Mouse (Mus musculus): ENCODE results near the gene Ccdc97.

Gene Ccdc97

DNA sequence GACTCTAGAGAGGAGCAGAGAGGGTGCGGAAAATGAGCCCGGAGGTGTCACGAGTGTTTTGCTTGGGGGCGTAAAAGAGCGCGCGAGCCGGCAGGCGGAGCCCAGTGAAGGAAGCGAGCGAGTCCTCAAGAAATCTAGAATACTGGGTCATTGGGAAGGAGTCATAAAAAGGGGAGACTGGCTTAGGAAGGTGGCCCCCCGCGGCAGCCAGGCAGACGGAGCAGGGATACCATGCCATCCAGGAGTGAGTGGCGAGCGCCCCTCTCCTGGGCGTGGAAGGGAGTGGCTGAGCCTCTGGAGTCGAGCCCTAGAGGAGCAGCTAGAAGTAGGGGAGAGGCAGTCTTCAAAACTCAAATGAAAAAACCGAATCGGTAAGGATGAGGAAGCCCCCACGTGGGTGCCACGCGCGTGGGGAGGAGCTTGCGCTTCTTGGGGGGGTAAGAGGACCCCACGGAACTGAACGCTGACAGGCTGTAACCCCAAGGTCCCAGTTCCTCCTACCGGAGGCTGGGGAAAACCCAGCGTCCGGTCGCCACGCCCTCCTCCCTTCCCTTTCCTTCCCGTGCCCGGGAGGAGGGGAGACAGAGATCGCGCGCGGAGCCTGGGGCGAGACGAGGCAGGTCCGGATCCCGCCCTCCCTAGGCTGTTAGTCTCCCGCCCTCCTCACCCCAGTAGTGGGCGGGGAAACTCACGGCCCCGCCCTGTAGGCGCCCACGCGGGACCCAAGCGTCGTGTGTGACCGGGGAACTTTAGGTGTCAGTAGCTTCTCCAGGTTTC, 29.9 kb downstream of the Ccdc97 start:
- no peak for DNase-seq (ENCODE audit: low read depth, low spot score)

GRCm38 (mm10) chr7:25687811-25688401, 31.0 kb downstream of the Ccdc97 start:
- no peak for DNase-seq (ENCODE audit: low read depth, low spot score)

- DNase-seq (ENCODE audit: low read depth, low spot score): no peak
Measured at GRCm38 (mm10) chr7:25686680-25687531, 32.0 kb downstream of the Ccdc97 start, which contains the start of gene Tgfb1. Gene Tgfb1 (plus strand): TSS chr7:25687002.

DNA sequence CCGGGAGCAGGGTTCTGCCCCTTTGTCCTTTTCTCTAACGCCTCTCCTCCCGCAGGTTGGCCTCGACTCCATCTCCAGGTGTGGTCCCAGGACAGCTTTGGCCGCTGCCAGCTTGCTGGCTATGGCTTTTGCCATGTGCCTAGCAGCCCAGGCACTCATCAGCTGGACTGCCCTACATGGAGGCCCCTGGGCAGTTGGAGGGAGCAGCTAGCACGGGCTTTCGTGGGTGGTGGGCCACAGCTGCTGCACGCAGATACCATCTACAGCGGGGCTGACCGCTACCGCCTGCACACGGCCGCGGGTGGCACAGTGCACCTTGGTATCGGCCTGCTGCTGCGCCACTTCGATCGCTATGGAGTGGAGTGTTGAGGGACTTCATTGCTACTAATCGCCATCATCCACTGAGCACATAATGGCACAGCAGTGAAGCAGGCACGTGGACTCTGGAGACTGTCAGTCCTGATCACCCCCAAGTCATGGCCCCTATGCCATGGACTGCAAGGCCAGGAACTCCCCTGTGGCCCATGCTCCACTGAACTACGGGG, 32.9 kb downstream of the Ccdc97 start:
- no peak for DNase-seq (ENCODE audit: low read depth, low spot score)

DNA sequence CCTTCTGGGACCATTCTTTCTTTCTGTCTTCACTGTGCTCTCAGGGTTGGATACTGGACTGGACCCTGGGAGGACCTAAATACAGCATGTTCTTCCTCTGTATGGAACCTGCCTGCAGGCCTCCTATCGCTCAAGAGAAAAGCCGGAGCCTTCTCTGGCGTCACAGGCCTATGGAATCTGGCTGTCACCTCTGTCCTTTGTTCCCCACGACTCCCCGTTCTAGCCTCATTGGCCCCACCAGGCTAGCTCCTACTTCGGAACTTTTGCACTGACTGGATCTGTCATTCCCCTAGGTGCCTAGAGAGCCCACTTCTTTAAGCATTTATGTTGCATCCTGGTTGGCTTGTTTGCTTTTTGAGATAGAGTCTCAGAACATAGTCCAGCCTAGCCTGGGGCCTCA, 34.2 kb downstream of the Ccdc97 start:
- no peak for DNase-seq (ENCODE audit: low read depth, low spot score)

DNA sequence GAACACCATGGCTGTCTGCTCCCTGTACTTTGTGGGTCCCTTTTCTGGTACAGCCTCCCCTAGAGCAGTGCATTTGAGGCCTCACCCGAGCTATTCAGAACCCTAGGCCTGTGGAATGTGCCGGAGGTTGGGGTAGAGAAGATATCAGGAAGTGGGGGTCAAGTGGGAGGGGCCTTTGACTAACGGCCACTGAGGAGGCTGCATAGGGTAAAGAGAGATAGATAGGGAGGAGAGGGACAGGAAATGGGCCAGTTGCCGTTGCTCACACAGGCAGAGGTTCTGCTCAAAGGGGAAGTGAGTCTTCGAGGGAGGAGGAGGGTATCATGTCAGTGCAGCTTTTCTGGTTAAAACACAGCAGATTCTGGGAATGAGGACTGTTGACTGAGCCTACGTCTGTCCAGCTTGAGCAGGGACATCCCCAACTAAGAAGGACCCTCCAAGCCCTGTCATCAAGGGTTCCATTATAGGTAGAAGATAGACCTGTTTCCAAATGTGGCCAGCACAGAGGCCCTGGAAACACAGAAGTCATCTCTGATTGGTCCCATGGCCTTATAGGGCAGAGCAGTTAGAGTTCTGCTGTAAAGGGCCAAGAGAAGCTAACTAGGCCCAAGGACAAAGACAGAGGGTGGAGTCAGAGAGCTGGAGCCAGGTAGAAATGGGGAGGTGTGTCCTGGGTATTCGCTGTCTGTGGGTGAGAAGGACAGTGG, 35.3 kb downstream of the Ccdc97 start:
- DNase-seq (ENCODE audit: low read depth, low spot score): no peak

DNA sequence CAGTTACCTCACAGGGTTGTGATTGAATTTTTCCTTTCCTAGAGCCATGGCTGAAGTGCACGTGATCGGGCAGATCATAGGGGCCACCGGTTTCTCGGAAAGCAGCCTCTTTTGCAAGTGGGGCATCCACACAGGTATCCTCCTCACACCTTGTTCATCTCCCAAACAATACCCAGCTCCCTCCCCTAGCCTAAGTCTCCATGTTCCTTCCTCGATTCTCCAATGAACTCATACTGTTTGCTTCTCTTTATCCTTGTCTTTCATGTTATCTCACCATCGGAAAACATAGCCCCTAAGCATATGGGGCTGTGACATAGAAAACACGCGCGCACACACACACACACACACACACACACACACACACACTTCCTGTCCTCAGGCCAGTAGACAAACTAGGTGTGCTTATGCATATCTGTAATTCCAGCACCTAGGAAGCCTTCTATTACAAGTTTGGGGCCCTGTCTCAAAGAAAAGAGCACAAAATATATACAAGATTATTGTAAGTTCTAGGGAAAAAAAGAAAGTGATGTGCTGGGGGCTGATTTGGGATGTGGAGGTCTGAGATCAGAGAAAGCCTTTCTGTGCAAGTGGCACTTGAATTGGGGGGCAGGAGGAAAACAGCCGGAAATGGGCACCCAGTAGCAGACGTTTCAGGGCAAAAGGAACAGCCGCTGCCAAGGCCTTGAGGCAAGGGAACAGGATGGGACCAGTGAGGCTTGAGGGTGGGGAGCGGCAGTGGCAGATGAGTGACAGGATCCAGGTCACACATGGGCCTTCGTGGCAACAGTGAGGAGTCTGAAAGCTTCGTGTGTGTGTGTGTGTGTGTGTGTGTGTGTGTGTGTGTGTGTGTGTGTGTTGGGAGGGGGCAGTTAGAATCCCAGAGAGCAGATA, 37.3 kb downstream of the Ccdc97 start:
- DNase-seq (ENCODE audit: low read depth, low spot score): no peak

- peak; percentile 90 for DNase-seq (ENCODE audit: low read depth, low spot score)
Measured at GRCm38 (mm10) chr7:25680514-25681258, 38.2 kb downstream of the Ccdc97 start, which contains the start of gene B9d2. Gene B9d2 (plus strand): TSS chr7:25680780.

DNA sequence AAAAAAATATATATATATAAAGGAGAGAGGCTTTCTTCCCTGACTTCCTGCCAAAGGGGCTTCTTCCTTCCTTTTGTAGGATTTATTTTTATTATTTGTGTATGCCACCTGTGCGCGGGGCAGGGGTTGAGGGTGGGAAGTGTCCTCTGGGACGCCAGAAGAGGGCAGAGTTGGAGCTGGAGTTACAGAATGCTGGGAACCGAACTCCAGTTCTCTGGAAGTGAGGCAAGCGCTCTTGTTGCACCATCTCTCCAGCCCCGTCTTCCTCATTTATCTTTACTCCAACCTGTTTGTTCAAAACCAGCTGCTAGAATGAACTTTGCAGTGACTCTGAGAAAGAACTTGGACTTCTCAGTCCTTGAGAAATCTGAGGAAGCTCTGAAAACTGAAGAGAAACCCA, 38.9 kb downstream of the Ccdc97 start:
- no peak for DNase-seq (ENCODE audit: low read depth, low spot score)

DNA sequence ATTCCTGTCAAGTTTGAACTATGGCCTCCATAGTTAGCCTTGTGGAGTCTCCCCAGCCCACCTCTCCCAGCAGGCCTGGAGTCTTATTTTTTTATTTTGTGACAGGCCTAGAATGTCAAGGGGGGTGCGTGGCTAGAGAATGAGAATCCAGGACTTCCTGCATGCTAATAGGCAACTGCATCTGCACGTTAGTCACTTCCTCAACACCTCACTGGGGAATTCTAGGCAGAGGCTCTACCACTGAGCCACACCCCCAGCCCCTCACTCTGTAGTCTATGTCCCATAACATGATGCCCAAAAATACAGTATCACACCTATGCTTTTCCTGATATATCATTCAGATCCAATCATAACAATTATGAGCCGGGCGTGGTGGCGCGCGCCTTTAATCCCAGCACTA, 41.9 kb downstream of the Ccdc97 start:
- DNase-seq (ENCODE audit: low read depth, low spot score): no peak

GRCm38 (mm10) chr7:25676085-25676781, 42.7 kb downstream of the Ccdc97 start:
- peak; percentile 51 for DNase-seq (ENCODE audit: low read depth, low spot score)

GRCm38 (mm10) chr7:25675405-25675804, 43.5 kb downstream of the Ccdc97 start:
- DNase-seq (ENCODE audit: low read depth, low spot score): no peak

- no peak for DNase-seq (ENCODE audit: low read depth, low spot score)
Measured at GRCm38 (mm10) chr7:25674719-25675300, 44.1 kb downstream of the Ccdc97 start, which contains the start of gene Tmem91. Gene Tmem91 (minus strand): TSS chr7:25675166.

GRCm38 (mm10) chr7:25674297-25674696, 44.6 kb downstream of the Ccdc97 start:
- DNase-seq (ENCODE audit: low read depth, low spot score): no peak

DNA sequence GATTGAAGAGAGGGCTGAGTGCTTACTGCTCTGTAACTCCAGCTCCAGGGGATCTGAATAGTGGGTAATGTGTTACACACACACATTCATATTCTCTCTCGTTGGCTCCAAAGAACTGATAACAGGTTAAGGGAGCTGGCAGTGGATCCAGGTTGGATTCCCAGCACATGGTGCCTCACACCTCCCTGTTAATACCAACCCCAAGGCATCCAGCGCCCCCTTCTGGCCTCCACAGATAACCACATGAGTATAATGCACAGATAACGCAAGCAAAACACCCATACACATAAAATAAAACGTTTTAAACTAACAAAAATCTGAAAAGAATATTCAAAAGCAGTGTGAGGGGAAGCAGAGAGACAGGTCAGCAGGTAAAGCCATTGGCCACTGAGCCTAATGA, 46.4 kb downstream of the Ccdc97 start:
- DNase-seq (ENCODE audit: low read depth, low spot score): no peak

DNA sequence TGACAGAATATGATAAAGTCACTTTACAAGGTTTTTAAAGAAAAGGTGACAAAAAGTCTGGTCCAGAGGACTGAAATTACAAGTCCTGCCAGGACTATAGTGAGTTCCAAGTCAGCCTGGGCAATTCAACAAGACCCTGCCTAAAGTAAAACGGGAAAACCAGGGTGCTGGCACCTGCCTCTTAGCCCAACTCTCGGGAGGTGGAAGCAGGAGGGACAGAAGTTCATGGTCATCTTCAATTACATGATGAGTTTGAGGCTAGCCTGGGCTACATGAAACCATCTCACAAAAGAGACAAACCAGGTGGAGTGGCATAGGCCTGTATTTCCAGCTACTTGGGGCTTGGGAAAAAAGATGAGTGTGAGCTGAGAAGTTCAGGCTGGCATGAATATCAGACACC, 47.2 kb downstream of the Ccdc97 start:
- DNase-seq (ENCODE audit: low read depth, low spot score): no peak

- no peak for DNase-seq (ENCODE audit: low read depth, low spot score)
Measured at GRCm38 (mm10) chr7:25670096-25670495, 48.8 kb downstream of the Ccdc97 start.

DNA sequence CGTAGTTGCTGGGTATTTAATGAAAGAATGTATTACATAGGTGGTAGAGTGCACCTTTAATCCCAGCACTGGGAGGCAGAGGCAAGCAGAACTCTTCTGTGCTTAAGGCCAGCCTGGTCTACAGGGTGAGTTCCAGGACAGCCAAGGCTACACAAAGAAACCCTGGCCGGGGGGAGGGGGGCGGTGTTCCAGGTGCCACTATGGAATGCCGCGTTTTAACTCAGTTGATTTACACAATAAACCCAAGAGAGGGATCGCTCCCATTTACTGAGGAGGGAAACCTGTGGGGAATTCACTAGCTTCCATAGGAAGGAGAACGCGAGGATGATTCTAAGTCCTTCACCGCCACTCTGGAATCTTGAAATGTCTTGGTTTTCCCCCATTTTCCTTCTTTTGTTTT, 49.3 kb downstream of the Ccdc97 start:
- no peak for DNase-seq (ENCODE audit: low read depth, low spot score)

DNA sequence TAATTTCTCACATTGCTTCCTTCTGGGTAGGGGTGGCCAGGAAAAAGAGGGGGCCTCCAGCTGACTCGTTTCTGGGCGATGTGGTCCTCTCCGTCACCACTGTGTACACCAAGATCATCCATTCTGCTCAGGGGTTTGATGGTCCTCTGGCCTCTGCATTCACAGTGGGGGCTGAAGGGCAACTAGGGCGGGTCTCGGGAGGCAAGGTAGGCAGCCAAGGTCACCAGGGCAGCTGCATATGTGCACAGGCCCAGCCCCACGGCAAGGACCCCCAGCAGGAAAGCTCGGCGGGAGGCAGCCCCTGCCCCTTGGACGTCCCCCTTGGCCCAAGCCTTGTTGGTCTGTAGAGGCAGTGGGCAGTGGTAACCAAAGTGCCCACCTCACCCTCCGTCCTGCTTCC, 49.7 kb downstream of the Ccdc97 start:
- no peak for DNase-seq (ENCODE audit: low read depth, low spot score)
